Mouse (Mus musculus): ENCODE measurements around the gene Cbfa2t3.

- TF ChIP-seq CTCF (conservative IDR thresholded peaks at IDR 0.05; ENCODE audit: low read length) (no peak), POU5F1 (IDR thresholded peaks at IDR 0.05; ENCODE audit: borderline replicate concordance, low read length) (no peak)
Measured at GRCm38 (mm10) chr8:122739102-122739725, 40.3 kb upstream of the Cbfa2t3 start.

All from E14TG2a.4 (cell line).